ENCODE assay signal across 13 mouse cellular contexts in genomic region chr14:76528641-76529040, GRCm38 (mm10). TPM values are rescaled to one million over a fixed set of nuclear protein-coding genes. Genes with fewer than 3 reads are reported as not detected.
A peak's percentile ranks its signal among the peaks of the same experiment; 100 is the strongest.
DNase-seq lines count a peak whose midpoint lies in the region; ATAC-seq and TF ChIP-seq lines count a peak whose summit lies in the region.
"Had no signal": no experiment of that assay in that cellular context is flagged by ENCODE, and none has a peak within 500 bp of the region (broad histone marks: within the 10 kb centered on the region; RNA-seq: fewer than 3 reads in every experiment).

No protein-coding gene starts in this region.

- H3K27me3 ChIP-seq in hindbrain, embryonic 11.5 days (ENCODE audit: control insufficient read depth, insufficient read depth, low read length) = no peaks in the 10 kb centered on the region
- H3K27me3 ChIP-seq in hindbrain, embryonic 16.5 days (replicated peaks; ENCODE audit: control insufficient read depth, insufficient read depth, low read length) = no peaks in the 10 kb centered on the region
- H3K27me3 ChIP-seq in heart, postnatal 0 days (ENCODE audit: control insufficient read depth, insufficient read depth, low read length) = no peaks in the 10 kb centered on the region

- DNase-seq in hindbrain, embryonic 11.5 days (ENCODE audit: low spot score) = no peak
- DNase-seq in 3134 (ENCODE audit: extremely low read depth, insufficient read length, low spot score) = peak; percentile 54
- DNase-seq in embryo, embryonic 11 days = peak; percentile 61
- no peak for DNase-seq in heart, postnatal 0 days (ENCODE audit: low spot score)
- no peak for DNase-seq in cerebellum, adult 11-12 months
- DNase-seq in B cell, adult 2 months = no peak
- DNase-seq in left cerebral cortex, adult 2 months (ENCODE audit: extremely low spot score in 1 of 2, low spot score in 2 of 2) = no peak
- DNase-seq: cerebellum, adult 9-11 months; right cerebral cortex, postnatal 25 days had no signal

- 43% methylated on average over 5 of the region's 5 CpGs for WGBS in hindbrain, embryonic 11.5 days
- WGBS in hindbrain, embryonic 16.5 days = 38% methylated on average over 5 of the region's 5 CpGs
- WGBS in heart, postnatal 0 days = 46% methylated on average over 5 of the region's 5 CpGs

- intact Hi-C loops in left cerebral cortex, adult 2 months (cut with DNase I) = no loop called here

- H3K36me3 ChIP-seq in hindbrain, embryonic 11.5 days (ENCODE audit: control insufficient read depth, insufficient read depth, low read length) = no peaks in the 10 kb centered on the region
- 0 out of 2 replicates have a peak, but pooled peaks cover 3% of the 10 kb centered on the region for H3K36me3 ChIP-seq in hindbrain, embryonic 16.5 days (ENCODE audit: control insufficient read depth, insufficient read depth, low read length)
- no peaks in the 10 kb centered on the region for H3K36me3 ChIP-seq in heart, postnatal 0 days (replicated peaks; ENCODE audit: control insufficient read depth, insufficient read depth, low read length)
- H3K36me3 ChIP-seq: G1E had no signal

- TF ChIP-seq EP300 in heart, postnatal 0 days (IDR thresholded peaks at IDR 0.05; ENCODE audit: low read depth) = no peak

- no peaks in the 10 kb centered on the region for H3K9me3 ChIP-seq in hindbrain, embryonic 11.5 days (ENCODE audit: control insufficient read depth, low read length)
- H3K9me3 ChIP-seq in hindbrain, embryonic 16.5 days (ENCODE audit: control insufficient read depth, low read length) = no peaks in the 10 kb centered on the region
- H3K9me3 ChIP-seq in heart, postnatal 0 days (replicated peaks; ENCODE audit: control insufficient read depth, low read length) = no peaks in the 10 kb centered on the region

- no peak overlapping the region for H3K4me2 ChIP-seq in hindbrain, embryonic 11.5 days (replicated peaks; ENCODE audit: low read depth, low read length)
- no peak overlapping the region for H3K4me2 ChIP-seq in hindbrain, embryonic 16.5 days (ENCODE audit: low read length)
- H3K4me2 ChIP-seq in heart, postnatal 0 days (ENCODE audit: low read depth, low read length) = no peak overlapping the region

- H3K27ac ChIP-seq in hindbrain, embryonic 11.5 days (ENCODE audit: low read depth, low read length) = 0 out of 2 replicates have a peak overlapping the region, but pooled peaks have one; percentile 9
- no peak overlapping the region for H3K27ac ChIP-seq in hindbrain, embryonic 16.5 days (ENCODE audit: low read depth, low read length)
- H3K27ac ChIP-seq in heart, postnatal 0 days (ENCODE audit: low read depth) = no peak overlapping the region; the same call in 1 of the 2 replicates
- no peak overlapping the region for H3K27ac ChIP-seq in left cerebral cortex, adult 2 months

- H3K9ac ChIP-seq in hindbrain, embryonic 11.5 days (ENCODE audit: low read depth, low read length) = no peak overlapping the region
- no peak overlapping the region for H3K9ac ChIP-seq in hindbrain, embryonic 16.5 days (ENCODE audit: low read depth, low read length)
- H3K9ac ChIP-seq in heart, postnatal 0 days (replicated peaks; ENCODE audit: low read depth, low read length) = no peak overlapping the region

- H3K4me3 ChIP-seq in hindbrain, embryonic 11.5 days (ENCODE audit: low read depth, low read length) = no peak overlapping the region
- no peak overlapping the region for H3K4me3 ChIP-seq in hindbrain, embryonic 16.5 days (ENCODE audit: low read length)
- H3K4me3 ChIP-seq in heart, postnatal 0 days (ENCODE audit: low read depth, low read length) = no peak overlapping the region
- no peak overlapping the region for H3K4me3 ChIP-seq in left cerebral cortex, adult 2 months

- no peak for ATAC-seq in hindbrain, embryonic 11.5 days (ENCODE audit: low FRiP score)
- ATAC-seq in hindbrain, embryonic 16.5 days = no peak
- ATAC-seq in heart, postnatal 0 days (ENCODE audit: insufficient read depth, low read depth) = 0 out of 2 replicates have a peak, but pooled peaks have one; percentile 14

- H3K4me1 ChIP-seq in hindbrain, embryonic 11.5 days (replicated peaks; ENCODE audit: control insufficient read depth, insufficient read depth, low read length) = 0 out of 2 replicates have a peak, but pooled peaks cover 2% of the 10 kb centered on the region
- H3K4me1 ChIP-seq in hindbrain, embryonic 16.5 days (ENCODE audit: control insufficient read depth, insufficient read depth, low read depth, low read length) = peaks cover 8% of the 10 kb centered on the region
- peaks cover 18% of the 10 kb centered on the region for H3K4me1 ChIP-seq in heart, postnatal 0 days (ENCODE audit: control insufficient read depth, insufficient read depth)

- no peak for TF ChIP-seq CTCF in heart, postnatal 0 days (IDR thresholded peaks at IDR 0.05; ENCODE audit: low read depth)
- TF ChIP-seq CTCF in left cerebral cortex, adult 2 months (IDR thresholded peaks at IDR 0.05) = no peak

RNA-seq across cellular contexts. Expression of gene Serp2, which starts 28.0 kb away (rescaled TPM):
- polyA plus RNA-seq in hindbrain, embryonic 11.5 days (2014; fragmentation: Nextera tagmentation; extraction: Ambion mirVana) = 46.1 TPM in 2 replicates
- 222 and 255 TPM in 2 replicates for polyA plus RNA-seq in hindbrain, embryonic 16.5 days (2015; fragmentation: Nextera tagmentation; extraction: Ambion mirVana)
- total RNA-seq in heart, postnatal 0 days (2014; rRNA removed; ENCODE audit: low replicate concordance) = 0.54 and 7.2 TPM in 2 replicates
- polyA plus RNA-seq in heart, postnatal 0 days (2015; fragmentation: Nextera tagmentation; extraction: Ambion mirVana) = 2.3 and 3.1 TPM in 2 replicates
- total RNA-seq in left cerebral cortex, adult 2 months (2021) = 100 to 1,000 TPM; 178 to 186 TPM
- total RNA-seq: G1E; hematopoietic stem cell, adult 5-6 weeks; megakaryocyte progenitor cell, adult 5-6 weeks had no signal
- polyA plus RNA-seq: G1E had no signal

Comparison
In these comparisons a context has a peak if more than half of its experiments do, and no peak if none do; other contexts are left out.
1. DNase-seq: peak in 3134 (single experiment) and embryo, embryonic 11 days (single experiment); none in hindbrain, embryonic 11.5 days (single experiment), heart, postnatal 0 days (single experiment), cerebellum, adult 11-12 months (single experiment), B cell, adult 2 months (0 of 2) and left cerebral cortex, adult 2 months (0 of 2).
2. RNA of gene Serp2, which starts 28.0 kb away (polyA plus RNA-seq): 222 to 255 TPM in hindbrain, embryonic 16.5 days and 46.1 TPM in hindbrain, embryonic 11.5 days; 2.3 to 3.1 TPM in heart, postnatal 0 days; every median in the first group is over 10 times any median in the second.